ENCODE assay signal across 14 mouse cellular contexts in genomic region chr8:61771328-61771727, GRCm38 (mm10).
"Had no signal": no experiment of that assay in that cellular context is flagged by ENCODE, and none has a peak within 500 bp of the region (broad histone marks: within the 10 kb centered on the region; RNA-seq: fewer than 3 reads in every experiment).

No protein-coding gene starts in this region.

- H3K4me3 ChIP-seq: midbrain, embryonic 10.5 days; midbrain, embryonic 12.5 days; neural tube, embryonic 12.5 days had no signal

- H3K9ac ChIP-seq: lung, embryonic 14.5 days; midbrain, embryonic 12.5 days; neural tube, embryonic 12.5 days had no signal

- H3K4me1 ChIP-seq: midbrain, embryonic 10.5 days; midbrain, embryonic 12.5 days; neural tube, embryonic 12.5 days had no signal

- H3K27me3 ChIP-seq: midbrain, embryonic 12.5 days; neural tube, embryonic 12.5 days had no signal

- H3K27ac ChIP-seq: midbrain, embryonic 10.5 days; midbrain, embryonic 12.5 days; neural tube, embryonic 12.5 days had no signal

- H3K9me3 ChIP-seq: midbrain, embryonic 10.5 days; midbrain, embryonic 12.5 days; neural tube, embryonic 12.5 days had no signal

- DNase-seq: lung, adult 18-20 months; lung, embryonic 14.5 days; lung, postnatal 10 days; lung, postnatal 4 days; midbrain, embryonic 14.5 days; right cerebral cortex, postnatal 14 days; spleen, adult 18-20 months; thymus, adult 18-20 months; thymus, postnatal 14 days; thymus, postnatal 36 days had no signal

- H3K36me3 ChIP-seq: midbrain, embryonic 10.5 days; midbrain, embryonic 12.5 days; neural tube, embryonic 12.5 days had no signal

- H3K4me2 ChIP-seq: lung, embryonic 14.5 days; midbrain, embryonic 12.5 days; neural tube, embryonic 12.5 days had no signal

- ATAC-seq: midbrain, embryonic 16.5 days had no signal
